Mouse (Mus musculus) cerebellum, postnatal 10 days (tissue): ENCODE results near the gene Tex14.

ENCODE experiments used
- DNase-seq, 2 experiments: peaks; one replicate each; pipeline ENCODE4 v3.0.0; 2021; ENCODE audit warnings: mixed read lengths in 2 of 2

Tex14 gene

GRCm38 (mm10) chr11:87404876-87405275 is at the start of gene Tex14, which contains the start of gene Rad51c:
Gene Tex14 (plus strand): TSS chr11:87405065.
Gene Rad51c (minus strand): TSS chr11:87404954.
- peak in 1 of 2 experiments; percentile 52 for DNase-seq

- peak; percentile 45 to 50 for DNase-seq
These were observed 47.3 kb upstream of the Tex14 start for GRCm38 (mm10) chr11:87357317-87358300.

DNA sequence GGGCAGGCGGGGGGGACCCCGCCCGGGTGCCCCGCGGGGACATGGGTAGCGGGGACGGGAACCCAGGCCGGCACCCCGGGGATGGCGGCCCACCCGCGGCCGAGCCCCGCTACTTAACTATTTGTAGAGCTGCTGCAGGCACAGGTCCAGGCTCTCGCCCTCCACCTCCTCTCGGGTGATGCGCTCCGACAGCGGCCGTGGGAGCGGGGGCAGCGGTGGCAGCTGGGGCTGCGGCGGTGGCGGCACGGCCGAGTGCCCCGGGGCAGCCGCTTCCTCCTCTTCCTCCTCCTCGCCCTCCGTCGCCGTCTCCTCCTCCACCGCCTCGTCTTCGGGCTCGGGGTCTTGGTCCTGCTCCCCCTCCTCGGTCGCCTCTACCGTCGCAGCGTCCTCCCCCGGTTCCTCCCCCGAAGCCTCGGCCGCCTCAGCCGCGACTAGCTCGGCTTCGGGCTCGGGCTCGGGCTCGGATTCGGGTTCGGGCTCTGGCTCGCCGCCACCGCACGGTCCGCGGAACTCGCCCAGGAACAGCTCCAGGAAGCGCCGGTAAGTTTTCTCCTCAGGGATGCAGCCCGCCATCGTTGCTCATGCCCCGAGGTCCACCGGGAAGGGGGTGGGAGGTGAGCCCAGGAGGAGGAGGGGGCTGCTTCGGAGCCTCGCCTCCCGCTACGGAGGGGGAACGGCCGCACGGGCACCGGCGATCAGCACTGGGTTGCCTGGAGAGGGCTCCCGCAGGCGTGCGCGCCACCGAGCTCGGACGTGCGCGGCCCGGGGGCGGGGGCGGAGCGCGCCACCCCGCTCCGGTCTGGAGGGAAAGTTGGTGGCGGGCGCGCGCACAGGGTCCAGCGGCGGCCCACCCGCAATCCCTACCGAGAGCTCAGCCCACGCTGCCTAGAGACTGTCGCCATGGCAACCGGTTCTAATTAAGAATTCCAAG is 46.3 kb upstream of the Tex14 start, which contains the start of gene Ppm1e:
TSS of gene Ppm1e (minus strand) at position 693 of the 931 bp plus-strand sequence.
- DNase-seq = peak; percentile 83 to 91

GRCm38 (mm10) chr11:87359262-87359612 is 45.6 kb upstream of the Tex14 start:
- DNase-seq = no peak

GRCm38 (mm10) chr11:87365120-87365519 is 39.7 kb upstream of the Tex14 start:
- DNase-seq = no peak

- no peak for DNase-seq
These were observed 37.8 kb upstream of the Tex14 start for GRCm38 (mm10) chr11:87367061-87367460.

GRCm38 (mm10) chr11:87367865-87368580 is 36.8 kb upstream of the Tex14 start:
- DNase-seq = peak; percentile 81 to 86

- DNase-seq = no peak
These were observed 20.3 kb upstream of the Tex14 start for GRCm38 (mm10) chr11:87384551-87384950.

DNA sequence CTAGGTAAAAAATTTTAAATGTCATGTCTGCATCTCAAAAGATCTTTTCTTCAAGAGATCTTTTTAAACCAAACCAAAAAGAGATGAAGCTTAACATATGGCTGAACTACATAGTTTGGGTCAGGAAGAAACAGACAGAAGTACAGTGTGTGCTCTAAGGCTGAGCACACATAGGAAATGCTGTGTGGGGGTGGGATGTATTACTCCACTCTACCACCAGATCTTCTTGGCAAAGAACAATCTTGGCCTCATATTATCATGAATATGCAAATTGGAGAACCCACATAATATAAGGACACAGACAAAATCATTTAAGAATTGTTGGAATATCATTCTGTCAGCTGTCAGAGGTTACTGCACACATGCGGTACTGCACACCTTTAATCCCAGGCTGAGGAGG is 19.2 kb upstream of the Tex14 start:
- no peak for DNase-seq

- peak; percentile 73 to 81 for DNase-seq
These were observed 11.0 kb upstream of the Tex14 start for GRCm38 (mm10) chr11:87393855-87394254.

- DNase-seq = no peak
These were observed 6.5 kb upstream of the Tex14 start for GRCm38 (mm10) chr11:87398402-87398801.

- DNase-seq = peak; percentile 99
These were observed 583 bp upstream of the Tex14 start for GRCm38 (mm10) chr11:87404111-87404853.

GRCm38 (mm10) chr11:87413412-87413811 is 8.5 kb downstream of the Tex14 start:
- peak in 1 of 2 experiments; percentile 27 for DNase-seq

- DNase-seq = no peak
These were observed 11.3 kb downstream of the Tex14 start for GRCm38 (mm10) chr11:87416120-87416519.

GRCm38 (mm10) chr11:87420861-87421260 is 16.0 kb downstream of the Tex14 start:
- DNase-seq = no peak

GRCm38 (mm10) chr11:87421760-87422201 is 16.9 kb downstream of the Tex14 start:
- peak; percentile 42 to 50 for DNase-seq

DNA sequence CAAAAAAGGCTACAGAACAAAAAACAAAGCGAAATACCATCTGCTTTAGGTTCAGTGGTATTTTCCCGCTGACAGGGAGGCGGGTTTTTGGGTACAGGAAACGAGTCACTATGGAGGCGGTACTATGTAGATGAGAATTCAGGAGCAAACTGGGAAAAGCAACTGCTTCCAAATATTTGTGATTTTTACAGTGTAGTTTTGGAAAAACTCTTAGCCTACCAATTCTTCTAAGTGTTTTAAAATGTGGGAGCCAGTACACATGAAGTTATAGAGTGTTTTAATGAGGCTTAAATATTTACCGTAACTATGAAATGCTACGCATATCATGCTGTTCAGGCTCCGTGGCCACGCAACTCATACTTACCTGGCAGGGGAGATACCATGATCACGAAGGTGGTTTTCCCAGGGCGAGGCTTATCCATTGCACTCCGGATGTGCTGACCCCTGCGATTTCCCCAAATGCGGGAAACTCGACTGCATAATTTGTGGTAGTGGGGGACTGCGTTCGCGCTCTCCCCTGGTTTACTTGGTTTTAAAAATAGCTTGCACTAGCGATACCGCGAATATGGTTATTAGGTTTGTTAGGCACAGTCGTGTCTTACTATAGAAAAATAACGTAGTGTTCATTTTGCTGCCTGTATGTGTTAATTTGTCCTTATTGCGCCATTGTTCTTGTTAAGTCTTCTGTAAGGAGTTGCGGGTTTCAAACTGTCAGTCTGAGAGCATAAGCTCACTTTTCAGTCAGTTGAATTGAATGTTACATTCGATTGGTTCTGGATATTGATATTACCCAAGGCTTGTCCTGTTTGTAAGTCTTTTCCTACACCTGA is 17.9 kb downstream of the Tex14 start:
- peak; percentile 88 to 91 for DNase-seq

DNA sequence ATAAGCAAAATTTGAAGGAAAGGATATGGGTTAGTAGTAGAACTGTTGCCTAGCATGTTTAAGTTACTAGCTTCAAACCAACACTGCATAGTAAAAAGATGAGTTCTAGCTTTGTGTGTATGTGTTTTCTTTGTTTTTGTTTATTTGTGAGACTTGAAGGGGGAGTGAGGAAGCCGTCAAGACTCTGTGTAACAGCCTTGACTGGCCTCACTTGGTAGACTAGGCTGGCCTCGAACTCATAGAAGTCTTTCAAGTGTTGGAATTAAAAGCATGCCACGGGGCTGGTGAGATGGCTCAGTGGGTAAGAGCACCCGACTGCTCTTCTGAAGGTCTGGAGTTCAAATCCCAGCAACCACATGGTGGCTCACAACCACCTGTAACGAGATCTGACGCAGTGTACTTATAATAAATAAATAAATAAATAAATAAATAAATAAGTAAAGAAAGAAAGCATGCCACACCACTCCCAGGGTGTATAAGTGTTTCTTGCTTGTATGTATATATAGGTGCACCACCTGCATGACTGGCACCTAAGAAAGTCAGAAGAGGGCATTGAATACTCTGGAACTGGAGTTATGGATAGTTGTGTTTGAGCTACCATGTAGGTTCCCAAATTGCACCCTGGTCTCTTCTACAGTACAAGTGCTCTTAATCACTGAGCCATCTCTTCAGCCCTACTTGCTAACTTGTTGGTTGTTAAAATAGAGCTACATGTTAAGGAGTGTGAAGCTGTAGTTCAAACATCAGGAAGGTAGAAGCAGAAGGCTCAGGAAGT is 18.9 kb downstream of the Tex14 start:
- DNase-seq = no peak

- DNase-seq = no peak
These were observed 21.2 kb downstream of the Tex14 start for GRCm38 (mm10) chr11:87426121-87426449.
